Mouse (Mus musculus): Measurements from ENCODE around the gene Cd55b.
A peak's percentile ranks its signal among the peaks of the same experiment; 100 is the strongest.
"Not testable (repeated sequence)": the region's sequence is repeated elsewhere in the genome, so short reads cannot be mapped to it uniquely, and the experiment has no call there.

Cd55b gene

GRCm38 (mm10) chr1:130422664-130423111 lies at the start of gene Cd55b:
Gene Cd55b (minus strand): TSS chr1:130423009.
- DNase-seq (ENCODE audit: low spot score in 2 of 2) = no peak

- no peak for DNase-seq (ENCODE audit: low spot score in 2 of 2)
Measured at GRCm38 (mm10) chr1:130470074-130470473, 47.3 kb upstream of the Cd55b start.

- no peak for DNase-seq (ENCODE audit: low spot score in 2 of 2)
Measured at GRCm38 (mm10) chr1:130467453-130467852, 44.6 kb upstream of the Cd55b start.

GRCm38 (mm10) chr1:130464173-130464572 lies 41.4 kb upstream of the Cd55b start:
- no peak for DNase-seq (ENCODE audit: low spot score in 2 of 2)

- no peak for DNase-seq (ENCODE audit: low spot score in 2 of 2)
Measured at GRCm38 (mm10) chr1:130462867-130463266, 40.1 kb upstream of the Cd55b start.

GRCm38 (mm10) chr1:130462084-130462861 lies 39.5 kb upstream of the Cd55b start, which contains the start of gene Cd55:
Gene Cd55 (minus strand): TSS chr1:130462744.
- peak; percentile 82 to 92 for DNase-seq (ENCODE audit: low spot score in 2 of 2)

- DNase-seq (ENCODE audit: low spot score in 2 of 2) = no peak
Measured at GRCm38 (mm10) chr1:130455111-130455510, 32.3 kb upstream of the Cd55b start.

- DNase-seq (ENCODE audit: low spot score in 2 of 2) = not testable (repeated sequence)
Measured at GRCm38 (mm10) chr1:130442930-130443329, 20.1 kb upstream of the Cd55b start.

- DNase-seq (ENCODE audit: low spot score in 2 of 2) = no peak
Measured at GRCm38 (mm10) chr1:130430920-130431319, 8.1 kb upstream of the Cd55b start.

- not testable (repeated sequence) for DNase-seq (ENCODE audit: low spot score in 2 of 2)
Measured at GRCm38 (mm10) chr1:130428667-130429066, 5.9 kb upstream of the Cd55b start.

- not testable (repeated sequence) for DNase-seq (ENCODE audit: low spot score in 2 of 2)
Measured at GRCm38 (mm10) chr1:130427175-130427853, 4.5 kb upstream of the Cd55b start.

GRCm38 (mm10) chr1:130422033-130422432 lies 776 bp downstream of the Cd55b start:
- DNase-seq (ENCODE audit: low spot score in 2 of 2) = not testable (repeated sequence)

- not testable (repeated sequence) for DNase-seq (ENCODE audit: low spot score in 2 of 2)
Measured at GRCm38 (mm10) chr1:130397109-130397508, 25.7 kb downstream of the Cd55b start.

- DNase-seq (ENCODE audit: low spot score in 2 of 2) = not testable (repeated sequence)
Measured at GRCm38 (mm10) chr1:130387282-130387681, 35.5 kb downstream of the Cd55b start.

GRCm38 (mm10) chr1:130377726-130378429 lies 44.9 kb downstream of the Cd55b start:
- DNase-seq (ENCODE audit: low spot score in 2 of 2) = no peak

GRCm38 (mm10) chr1:130374173-130374785 lies 48.5 kb downstream of the Cd55b start:
- DNase-seq (ENCODE audit: low spot score in 2 of 2) = no peak

- DNase-seq (ENCODE audit: low spot score in 2 of 2) = no peak
Measured at GRCm38 (mm10) chr1:130373398-130374083, 49.3 kb downstream of the Cd55b start.

GRCm38 (mm10) chr1:130371895-130372528 lies 50.8 kb downstream of the Cd55b start:
- DNase-seq (ENCODE audit: low spot score in 2 of 2) = peak in 1 of 2 experiments; percentile 9

- DNase-seq (ENCODE audit: low spot score in 2 of 2) = no peak
Measured at GRCm38 (mm10) chr1:130371291-130371690, 51.5 kb downstream of the Cd55b start.

GRCm38 (mm10) chr1:130350077-130350635 lies 72.7 kb downstream of the Cd55b start:
- peak in 1 of 2 experiments; percentile 4 for DNase-seq (ENCODE audit: low spot score in 2 of 2)

Data from urinary bladder, adult 18-20 months (tissue).